Mouse (Mus musculus): ENCODE results near the gene Kcnk7.

DNA sequence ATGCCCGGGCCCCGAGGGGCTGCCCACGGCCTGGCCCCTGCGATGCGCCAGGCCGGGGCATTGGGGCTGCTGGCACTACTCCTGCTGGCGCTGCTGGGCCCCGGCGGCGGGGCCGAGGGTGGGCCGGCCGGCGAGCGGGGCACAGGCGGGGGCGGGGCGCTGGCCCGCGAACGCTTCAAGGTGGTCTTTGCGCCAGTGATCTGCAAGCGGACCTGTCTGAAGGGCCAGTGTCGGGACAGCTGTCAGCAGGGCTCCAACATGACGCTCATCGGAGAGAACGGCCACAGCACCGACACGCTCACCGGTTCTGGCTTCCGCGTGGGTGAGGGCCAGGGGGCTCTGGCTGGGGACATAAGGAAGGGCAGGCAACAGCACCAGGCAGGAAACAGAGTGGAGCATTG, 38.1 kb downstream of the Kcnk7 start:
- TF ChIP-seq CTCF (IDR thresholded peaks at IDR 0.05; ENCODE audit: insufficient read depth, low read depth, low read length) (no peak), POLR2A (IDR thresholded peaks at IDR 0.05; ENCODE audit: insufficient read depth, low read depth, low read length) (no peak)

Measured in olfactory bulb, adult 2 months (tissue).